Mouse (Mus musculus): ENCODE results near the gene Fndc3b. TPM values are rescaled to one million over a fixed set of nuclear protein-coding genes. Genes with fewer than 3 reads are reported as not detected.

The Fndc3b gene
- polyA plus RNA-seq, 1 experiment from 2014 or later = 10.5 TPM

GRCm38 (mm10) chr3:27530370-27530769 lies 180.7 kb downstream of the Fndc3b start:
- ATAC-seq (replicated peaks; ENCODE audit: insufficient number of reproducible peaks, low FRiP score, low TSS enrichment, low read depth) (no peak), DNase-seq (ENCODE audit: low spot score) (no peak)
- Histone ChIP-seq H3K9ac (replicated peaks; ENCODE audit: low read length) (no peak overlapping the region), H3K4me2 (ENCODE audit: low read depth, low read length) (no peak overlapping the region), H3K4me1 (ENCODE audit: control insufficient read depth, insufficient read depth, low read length) (no peaks in the 10 kb centered on the region), H3K36me3 (replicated peaks; ENCODE audit: control insufficient read depth, insufficient read depth, low read depth, low read length) (no peaks in the 10 kb centered on the region), H3K27ac (replicated peaks; ENCODE audit: low read depth, low read length) (no peak overlapping the region), H3K9me3 (replicated peaks; ENCODE audit: control insufficient read depth, low read length) (no peaks in the 10 kb centered on the region), H3K27me3 (ENCODE audit: control insufficient read depth, insufficient read depth, low read length) (no peaks in the 10 kb centered on the region), H3K4me3 (ENCODE audit: low read depth, low read length) (no peak overlapping the region)
- WGBS = 79% methylated on average over 7 of the region's 7 CpGs

DNA sequence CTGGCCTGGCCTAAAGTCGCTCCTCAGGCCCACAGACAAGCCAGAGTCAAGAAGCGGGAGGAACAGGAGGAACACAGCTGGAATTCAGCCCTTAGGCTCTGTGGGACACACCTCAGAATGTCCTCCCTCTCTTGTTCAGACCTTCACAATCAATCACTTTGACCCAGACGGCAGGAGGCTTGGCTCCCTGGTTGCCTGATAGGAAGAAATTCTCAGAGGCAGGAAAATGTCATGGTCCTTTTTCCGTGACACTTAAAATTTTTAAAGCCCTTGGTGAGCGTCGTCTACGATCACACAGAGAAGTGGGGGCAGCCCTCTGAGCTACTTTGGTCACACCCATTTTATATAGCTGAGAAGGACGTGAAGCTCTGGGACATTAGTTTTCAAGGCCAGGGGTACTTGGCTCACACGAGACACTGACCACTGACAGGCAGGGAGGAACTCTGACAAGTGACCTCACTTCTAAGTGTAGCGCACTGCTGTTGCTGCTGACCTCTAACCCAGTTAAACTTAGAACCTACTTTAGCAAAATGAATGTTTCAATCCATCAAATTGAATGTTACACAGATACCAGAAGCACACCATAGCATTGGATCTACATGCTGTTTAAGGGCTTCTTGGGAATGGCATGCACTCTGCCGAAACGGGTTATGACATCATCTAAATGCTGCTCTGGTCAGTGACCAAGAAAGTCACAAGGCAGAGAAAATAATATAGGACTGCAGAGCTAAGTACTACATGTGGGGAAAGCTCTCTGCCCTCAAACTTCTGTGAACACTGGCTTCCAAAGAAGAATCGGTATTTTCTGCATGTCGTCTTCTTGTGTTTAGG lies 181.7 kb downstream of the Fndc3b start:
- H3K27me3 ChIP-seq (ENCODE audit: control insufficient read depth, insufficient read depth, low read length) = no peaks in the 10 kb centered on the region
- no peak for ATAC-seq (replicated peaks; ENCODE audit: insufficient number of reproducible peaks, low FRiP score, low TSS enrichment, low read depth)
- H3K9me3 ChIP-seq (replicated peaks; ENCODE audit: control insufficient read depth, low read length) = no peaks in the 10 kb centered on the region
- 80% methylated on average over 14 of the region's 14 CpGs for WGBS
- H3K4me1 ChIP-seq (ENCODE audit: control insufficient read depth, insufficient read depth, low read length) = no peaks in the 10 kb centered on the region
- H3K4me2 ChIP-seq (ENCODE audit: low read depth, low read length) = no peak overlapping the region
- no peak for DNase-seq (ENCODE audit: low spot score)
- no peak overlapping the region for H3K27ac ChIP-seq (replicated peaks; ENCODE audit: low read depth, low read length)
- no peak overlapping the region for H3K9ac ChIP-seq (replicated peaks; ENCODE audit: low read length)
- no peaks in the 10 kb centered on the region for H3K36me3 ChIP-seq (replicated peaks; ENCODE audit: control insufficient read depth, insufficient read depth, low read depth, low read length)
- H3K4me3 ChIP-seq (ENCODE audit: low read depth, low read length) = no peak overlapping the region

DNA sequence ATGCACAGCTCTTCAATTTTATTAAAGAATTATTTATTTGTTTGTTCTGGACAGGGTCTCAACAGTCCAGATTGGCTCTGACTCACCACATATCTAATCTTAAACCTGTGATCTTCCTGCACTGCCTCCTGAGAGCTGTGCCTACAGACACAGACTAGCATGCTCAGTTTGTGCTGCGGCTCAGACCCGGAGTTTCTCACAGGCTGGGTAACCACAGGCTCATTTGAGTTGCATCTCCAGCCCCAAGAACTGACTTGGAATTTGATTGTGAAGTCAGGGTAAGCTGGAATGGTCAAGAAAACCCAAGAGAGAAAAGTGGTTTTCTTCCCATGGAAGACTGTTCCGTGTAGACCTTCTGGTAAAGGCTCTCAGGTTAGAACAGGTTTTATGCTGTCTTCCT lies 184.1 kb downstream of the Fndc3b start:
- no peak overlapping the region for H3K27ac ChIP-seq (replicated peaks; ENCODE audit: low read depth, low read length)
- no peaks in the 10 kb centered on the region for H3K27me3 ChIP-seq (ENCODE audit: control insufficient read depth, insufficient read depth, low read length)
- H3K9ac ChIP-seq (replicated peaks; ENCODE audit: low read length) = no peak overlapping the region
- no peak overlapping the region for H3K4me2 ChIP-seq (ENCODE audit: low read depth, low read length)
- H3K9me3 ChIP-seq (replicated peaks; ENCODE audit: control insufficient read depth, low read length) = no peaks in the 10 kb centered on the region
- no peak for ATAC-seq (replicated peaks; ENCODE audit: insufficient number of reproducible peaks, low FRiP score, low TSS enrichment, low read depth)
- no peaks in the 10 kb centered on the region for H3K36me3 ChIP-seq (replicated peaks; ENCODE audit: control insufficient read depth, insufficient read depth, low read depth, low read length)
- no peaks in the 10 kb centered on the region for H3K4me1 ChIP-seq (ENCODE audit: control insufficient read depth, insufficient read depth, low read length)
- WGBS = 93% methylated on average over 3 of the region's 3 CpGs
- H3K4me3 ChIP-seq (ENCODE audit: low read depth, low read length) = no peak overlapping the region
- DNase-seq (ENCODE audit: low spot score) = no peak

GRCm38 (mm10) chr3:27523176-27523936 lies 187.8 kb downstream of the Fndc3b start:
- ATAC-seq (replicated peaks; ENCODE audit: insufficient number of reproducible peaks, low FRiP score, low TSS enrichment, low read depth) (no peak), DNase-seq (ENCODE audit: low spot score) (no peak)
- no peaks in the 10 kb centered on the region for H3K4me1 ChIP-seq (ENCODE audit: control insufficient read depth, insufficient read depth, low read length)
- H3K4me3 ChIP-seq (ENCODE audit: low read depth, low read length) = no peak overlapping the region
- no peak overlapping the region for H3K4me2 ChIP-seq (ENCODE audit: low read depth, low read length)
- H3K9me3 ChIP-seq (replicated peaks; ENCODE audit: control insufficient read depth, low read length) = no peaks in the 10 kb centered on the region
- no peaks in the 10 kb centered on the region for H3K27me3 ChIP-seq (ENCODE audit: control insufficient read depth, insufficient read depth, low read length)
- no peaks in the 10 kb centered on the region for H3K36me3 ChIP-seq (replicated peaks; ENCODE audit: control insufficient read depth, insufficient read depth, low read depth, low read length)
- 90% methylated on average over 12 of the region's 12 CpGs for WGBS
- H3K9ac ChIP-seq (replicated peaks; ENCODE audit: low read length) = no peak overlapping the region
- no peak overlapping the region for H3K27ac ChIP-seq (replicated peaks; ENCODE audit: low read depth, low read length)

GRCm38 (mm10) chr3:27520391-27520790 lies 190.7 kb downstream of the Fndc3b start:
- Histone ChIP-seq H3K9ac (replicated peaks; ENCODE audit: low read length) (no peak overlapping the region), H3K27ac (replicated peaks; ENCODE audit: low read depth, low read length) (no peak overlapping the region), H3K27me3 (ENCODE audit: control insufficient read depth, insufficient read depth, low read length) (no peaks in the 10 kb centered on the region), H3K4me1 (ENCODE audit: control insufficient read depth, insufficient read depth, low read length) (no peaks in the 10 kb centered on the region), H3K36me3 (replicated peaks; ENCODE audit: control insufficient read depth, insufficient read depth, low read depth, low read length) (no peaks in the 10 kb centered on the region), H3K4me2 (ENCODE audit: low read depth, low read length) (no peak overlapping the region), H3K9me3 (replicated peaks; ENCODE audit: control insufficient read depth, low read length) (no peaks in the 10 kb centered on the region), H3K4me3 (ENCODE audit: low read depth, low read length) (no peak overlapping the region)
- WGBS = 59% methylated on average over 6 of the region's 6 CpGs
- no peak for DNase-seq (ENCODE audit: low spot score)
- no peak for ATAC-seq (replicated peaks; ENCODE audit: insufficient number of reproducible peaks, low FRiP score, low TSS enrichment, low read depth)

- H3K27me3 ChIP-seq (ENCODE audit: control insufficient read depth, insufficient read depth, low read length) = no peaks in the 10 kb centered on the region
Measured at GRCm38 (mm10) chr3:27519481-27519880, 191.6 kb downstream of the Fndc3b start.

GRCm38 (mm10) chr3:27518935-27519334 lies 192.2 kb downstream of the Fndc3b start:
- no peak overlapping the region for H3K27ac ChIP-seq (replicated peaks; ENCODE audit: low read depth, low read length)
- H3K4me1 ChIP-seq (ENCODE audit: control insufficient read depth, insufficient read depth, low read length) = no peaks in the 10 kb centered on the region
- H3K27me3 ChIP-seq (ENCODE audit: control insufficient read depth, insufficient read depth, low read length) = no peaks in the 10 kb centered on the region
- H3K36me3 ChIP-seq (replicated peaks; ENCODE audit: control insufficient read depth, insufficient read depth, low read depth, low read length) = no peaks in the 10 kb centered on the region
- H3K9me3 ChIP-seq (replicated peaks; ENCODE audit: control insufficient read depth, low read length) = no peaks in the 10 kb centered on the region
- H3K9ac ChIP-seq (replicated peaks; ENCODE audit: low read length) = no peak overlapping the region
- no peak overlapping the region for H3K4me3 ChIP-seq (ENCODE audit: low read depth, low read length)
- DNase-seq (ENCODE audit: low spot score) (no peak), ATAC-seq (replicated peaks; ENCODE audit: insufficient number of reproducible peaks, low FRiP score, low TSS enrichment, low read depth) (no peak)
- WGBS = 93% methylated on average over 9 of the region's 9 CpGs
- no peak overlapping the region for H3K4me2 ChIP-seq (ENCODE audit: low read depth, low read length)

More at GRCm38 (mm10) chr3:27519481-27519880, 191.6 kb downstream of the Fndc3b start:
- Histone ChIP-seq H3K36me3 (replicated peaks; ENCODE audit: control insufficient read depth, insufficient read depth, low read depth, low read length) (no peaks in the 10 kb centered on the region), H3K9ac (replicated peaks; ENCODE audit: low read length) (no peak overlapping the region), H3K27ac (replicated peaks; ENCODE audit: low read depth, low read length) (no peak overlapping the region), H3K4me3 (ENCODE audit: low read depth, low read length) (no peak overlapping the region), H3K4me1 (ENCODE audit: control insufficient read depth, insufficient read depth, low read length) (no peaks in the 10 kb centered on the region), H3K9me3 (replicated peaks; ENCODE audit: control insufficient read depth, low read length) (no peaks in the 10 kb centered on the region), H3K4me2 (ENCODE audit: low read depth, low read length) (no peak overlapping the region)
- ATAC-seq (replicated peaks; ENCODE audit: insufficient number of reproducible peaks, low FRiP score, low TSS enrichment, low read depth) = no peak
- no peak for DNase-seq (ENCODE audit: low spot score)
- WGBS = 92% methylated on average over 6 of the region's 6 CpGs

- Histone ChIP-seq H3K4me1 (ENCODE audit: control insufficient read depth, insufficient read depth, low read length) (no peaks in the 10 kb centered on the region), H3K4me2 (ENCODE audit: low read depth, low read length) (no peak overlapping the region), H3K36me3 (replicated peaks; ENCODE audit: control insufficient read depth, insufficient read depth, low read depth, low read length) (no peaks in the 10 kb centered on the region), H3K27ac (replicated peaks; ENCODE audit: low read depth, low read length) (no peak overlapping the region), H3K9me3 (replicated peaks; ENCODE audit: control insufficient read depth, low read length) (no peaks in the 10 kb centered on the region), H3K4me3 (ENCODE audit: low read depth, low read length) (no peak overlapping the region), H3K9ac (replicated peaks; ENCODE audit: low read length) (no peak overlapping the region), H3K27me3 (ENCODE audit: control insufficient read depth, insufficient read depth, low read length) (no peaks in the 10 kb centered on the region)
- DNase-seq (ENCODE audit: low spot score) = no peak
- ATAC-seq (replicated peaks; ENCODE audit: insufficient number of reproducible peaks, low FRiP score, low TSS enrichment, low read depth) = no peak
- WGBS = 36% methylated on average over 5 of the region's 5 CpGs
Measured at GRCm38 (mm10) chr3:27516536-27516935, 194.6 kb downstream of the Fndc3b start.
